Mouse (Mus musculus) urinary bladder, postnatal 25 days (tissue): ENCODE data around the gene Mettl24.

ENCODE experiments used
- DNase-seq: peaks from one replicate; pipeline ENCODE4 v3.0.0; 2022; ENCODE audit warnings: low spot score

Gene Mettl24

DNA sequence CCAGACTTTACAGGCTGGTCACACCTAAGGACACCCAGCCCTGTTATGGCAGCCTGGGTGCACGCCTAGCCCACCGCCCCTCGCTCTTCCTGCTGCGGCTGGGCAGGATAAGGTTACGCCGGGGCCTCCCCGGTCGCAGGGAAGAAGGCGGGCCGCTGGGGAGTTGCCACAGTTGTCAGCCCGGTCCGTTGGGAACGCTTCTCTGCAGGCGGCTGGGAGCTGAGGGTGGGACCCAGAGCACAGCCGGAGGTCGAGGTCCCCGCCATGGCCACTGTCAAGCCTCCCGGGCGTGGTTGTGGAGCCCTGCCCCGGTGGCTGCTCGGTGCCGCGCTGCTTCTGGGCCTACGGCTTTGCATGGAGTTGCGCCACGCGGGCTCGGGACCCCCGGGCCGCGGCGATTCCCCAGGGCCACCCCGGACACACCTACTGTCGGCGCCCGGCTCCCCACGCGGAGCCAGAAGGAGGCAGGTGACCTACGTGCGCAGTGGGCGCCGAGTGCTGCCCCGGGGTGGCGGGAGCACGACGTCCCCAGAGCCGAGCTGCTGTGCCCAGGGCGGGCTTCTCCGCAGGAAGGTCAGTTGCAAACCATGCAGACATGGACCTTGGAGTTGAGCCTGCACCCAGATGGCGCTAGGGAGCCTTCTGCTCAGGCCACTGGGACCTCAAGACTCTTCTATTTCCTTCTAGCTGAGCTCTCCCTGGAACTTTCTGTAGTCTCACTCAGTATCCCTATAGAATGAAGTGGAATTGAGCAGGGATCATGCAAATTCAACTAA is at the start of gene Mettl24:
TSS of gene Mettl24 (plus strand) at position 191 of the 776 bp plus-strand sequence.
- peak; percentile 64 for DNase-seq

DNA sequence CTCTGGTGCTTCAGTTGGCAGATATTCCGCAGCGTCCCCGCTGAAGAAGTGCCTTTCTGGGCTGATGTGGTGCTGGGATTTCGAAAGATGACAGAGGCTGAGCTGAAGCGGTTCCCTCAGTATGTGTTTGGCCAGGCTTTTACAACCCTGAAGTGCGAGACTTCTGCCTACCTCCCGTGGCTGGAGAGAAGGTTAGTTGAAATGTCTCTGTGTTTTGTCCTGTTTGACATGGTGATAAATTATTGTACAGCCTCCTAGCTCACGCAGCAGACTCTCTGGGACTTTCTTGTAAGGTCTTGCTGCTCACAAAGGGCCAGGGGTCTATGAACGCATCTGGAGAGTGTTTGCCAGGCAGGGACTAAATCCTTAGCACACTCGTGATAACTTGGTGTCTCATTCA is 45.8 kb upstream of the Mettl24 start:
- DNase-seq = no peak

DNA sequence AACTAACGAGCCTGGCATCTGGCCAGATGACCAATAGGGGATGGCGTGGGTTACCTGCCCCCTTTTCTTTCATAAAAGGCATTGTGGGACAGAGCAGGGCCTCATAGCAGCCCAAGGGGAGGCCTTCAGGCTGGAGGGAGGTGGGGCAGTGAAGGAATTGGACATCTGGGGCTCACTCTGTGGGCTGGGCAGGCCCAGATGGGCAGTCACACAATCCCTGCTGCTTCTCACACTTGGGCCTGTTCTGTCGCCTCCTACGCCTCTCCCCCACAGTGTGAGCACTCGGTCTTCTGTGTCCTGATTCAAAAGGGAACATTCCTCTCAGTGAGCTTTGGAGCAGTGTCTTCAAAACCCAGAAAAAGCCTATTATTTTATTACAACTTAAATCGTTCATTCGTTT is 44.8 kb upstream of the Mettl24 start:
- no peak for DNase-seq

DNA sequence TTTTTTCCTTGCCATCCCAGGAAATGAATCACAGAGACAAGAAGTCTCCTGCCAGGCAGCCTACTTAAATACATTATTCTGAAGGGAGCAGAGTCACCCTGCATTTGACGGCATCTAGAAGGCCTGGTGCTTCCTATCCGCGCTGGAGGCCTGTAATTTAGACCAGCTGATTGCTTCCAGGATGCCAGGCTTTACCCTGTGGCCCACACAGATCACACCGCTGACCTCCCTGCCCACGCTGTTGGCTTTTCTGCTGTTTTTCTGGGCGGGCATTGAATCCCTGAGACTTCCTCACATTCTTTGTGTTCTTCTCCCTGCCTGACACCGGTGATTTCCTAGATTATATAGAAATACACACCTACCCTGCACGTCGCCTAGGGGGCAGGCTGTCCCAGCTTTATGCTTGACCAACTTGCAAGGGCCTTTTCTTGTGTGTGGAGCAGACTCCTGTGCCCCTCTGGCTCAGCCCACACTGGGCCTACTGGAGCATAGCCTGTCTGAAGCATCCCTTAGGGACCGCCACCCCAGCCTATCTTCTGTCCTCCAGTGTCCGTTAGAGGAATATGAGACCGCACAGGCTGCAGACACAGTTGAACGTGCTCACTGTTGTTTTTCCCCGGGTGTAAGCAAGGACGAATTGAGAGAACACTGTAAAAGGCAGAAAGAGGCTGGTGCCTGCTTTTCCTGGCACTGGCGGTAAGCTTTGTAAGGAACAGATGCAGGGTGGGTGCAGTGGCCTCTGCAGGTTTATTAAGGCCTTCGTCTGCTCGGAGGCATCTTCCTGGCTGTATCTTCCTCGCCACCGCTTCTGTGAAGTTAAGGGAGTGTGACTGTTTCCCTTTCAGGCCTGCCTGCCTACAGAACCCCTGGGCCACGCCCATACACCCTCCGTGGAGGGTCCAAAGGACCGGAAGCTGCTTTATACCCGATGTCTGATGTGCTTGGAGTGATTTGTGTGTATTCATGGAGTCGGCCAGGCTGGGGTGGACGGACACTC is 44.0 kb upstream of the Mettl24 start:
- DNase-seq = no peak

- DNase-seq = no peak
These were observed 42.7 kb upstream of the Mettl24 start for GRCm38 (mm10) chr10:40640406-40640805.

- no peak for DNase-seq
These were observed 41.2 kb upstream of the Mettl24 start for GRCm38 (mm10) chr10:40641901-40642300.

GRCm38 (mm10) chr10:40643126-40643525 is 40.0 kb upstream of the Mettl24 start:
- DNase-seq = no peak

DNA sequence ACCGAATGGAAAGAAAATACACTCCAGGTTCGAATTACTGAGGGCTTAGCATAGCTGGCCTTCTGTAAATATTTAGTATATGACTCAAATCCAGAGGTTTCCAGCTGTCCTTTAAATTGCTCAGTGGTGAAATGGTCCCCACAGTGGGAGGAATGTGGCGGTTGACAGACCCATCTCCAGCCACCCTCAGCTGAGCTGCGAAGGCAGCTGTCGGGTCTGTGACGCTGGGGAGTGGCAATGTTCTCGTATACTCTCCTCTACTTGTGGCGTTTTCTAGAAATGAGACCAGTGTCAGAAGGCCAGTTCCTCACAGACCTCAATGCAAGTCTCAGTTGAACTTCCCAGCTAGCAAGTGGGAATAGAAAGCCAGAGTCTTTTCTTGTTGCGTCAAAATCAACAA is 38.6 kb upstream of the Mettl24 start:
- DNase-seq = no peak

DNA sequence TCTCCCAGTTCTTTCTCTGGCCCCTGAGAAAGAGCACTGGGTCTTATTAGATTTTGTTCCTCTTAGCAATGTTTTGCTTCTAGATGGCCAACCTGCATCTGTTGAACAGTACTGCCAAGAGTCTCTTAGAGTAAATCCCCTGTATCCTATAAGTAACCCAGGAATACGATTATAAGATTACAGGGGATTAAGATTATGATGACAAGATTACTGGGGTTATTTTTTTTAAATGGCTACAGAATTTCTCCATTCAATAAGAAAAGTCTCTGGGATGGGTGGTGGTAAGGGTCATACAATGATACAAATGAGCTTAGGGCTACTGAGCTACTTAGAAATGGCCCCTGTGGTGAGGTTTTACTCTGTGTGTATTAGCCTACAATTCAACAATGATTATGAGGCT is 37.7 kb upstream of the Mettl24 start:
- no peak for DNase-seq

DNA sequence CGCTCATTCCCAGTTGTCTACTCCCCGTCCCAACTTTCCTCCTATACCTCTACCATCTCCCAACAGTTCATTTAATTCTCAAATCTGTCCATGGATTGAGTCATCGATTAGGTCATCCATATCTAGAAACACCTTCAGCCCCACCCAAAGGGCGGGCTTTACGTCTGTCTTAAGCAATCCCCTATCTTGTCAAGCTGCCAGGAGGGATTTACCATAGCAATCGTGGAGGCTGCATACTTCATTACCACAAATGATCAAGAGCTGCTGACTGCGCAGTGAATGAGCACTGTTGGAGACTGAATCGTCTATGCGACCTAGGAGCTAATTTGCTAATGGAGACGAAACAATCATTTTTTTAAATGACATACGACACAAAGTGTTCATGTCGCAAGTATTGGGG is 34.3 kb upstream of the Mettl24 start:
- no peak for DNase-seq

DNA sequence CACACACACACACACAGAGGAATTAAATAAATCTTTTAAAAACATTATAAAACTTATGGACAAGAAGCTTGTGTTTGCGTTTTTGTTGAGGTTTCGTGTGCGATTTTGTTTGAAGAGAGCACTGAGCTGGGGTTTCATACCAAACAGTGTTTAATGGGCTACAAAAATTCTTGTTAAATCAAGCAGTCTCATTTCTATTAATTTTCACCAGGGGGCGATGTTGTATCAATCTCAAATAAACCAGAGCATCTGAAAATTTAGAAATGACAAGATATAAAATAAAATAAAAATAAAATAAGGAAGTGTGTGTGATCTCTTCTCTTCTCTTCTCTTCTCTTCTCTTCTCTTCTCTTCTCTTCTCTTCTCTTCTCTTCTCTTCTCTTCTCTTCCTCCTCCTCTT is 33.4 kb upstream of the Mettl24 start:
- DNase-seq = no peak

DNA sequence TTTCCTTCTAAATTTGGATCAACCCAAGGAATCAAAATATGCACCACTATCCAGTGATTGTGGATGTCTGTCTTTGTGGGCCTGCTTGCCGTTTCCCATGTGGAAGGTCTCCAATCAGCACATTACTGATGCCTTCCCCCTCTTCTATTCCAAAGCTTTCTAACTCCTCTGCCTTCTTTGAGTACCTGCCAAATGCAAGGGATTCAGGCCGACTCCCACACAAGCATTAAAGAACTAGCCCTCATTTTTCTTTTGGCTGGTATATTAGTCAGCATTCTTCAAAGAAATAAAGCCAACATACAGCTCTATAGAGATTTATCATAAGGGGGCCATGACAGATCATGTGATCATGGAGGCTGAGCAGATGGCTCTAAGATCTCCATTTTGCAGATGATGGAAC is 31.4 kb upstream of the Mettl24 start:
- DNase-seq = no peak

DNA sequence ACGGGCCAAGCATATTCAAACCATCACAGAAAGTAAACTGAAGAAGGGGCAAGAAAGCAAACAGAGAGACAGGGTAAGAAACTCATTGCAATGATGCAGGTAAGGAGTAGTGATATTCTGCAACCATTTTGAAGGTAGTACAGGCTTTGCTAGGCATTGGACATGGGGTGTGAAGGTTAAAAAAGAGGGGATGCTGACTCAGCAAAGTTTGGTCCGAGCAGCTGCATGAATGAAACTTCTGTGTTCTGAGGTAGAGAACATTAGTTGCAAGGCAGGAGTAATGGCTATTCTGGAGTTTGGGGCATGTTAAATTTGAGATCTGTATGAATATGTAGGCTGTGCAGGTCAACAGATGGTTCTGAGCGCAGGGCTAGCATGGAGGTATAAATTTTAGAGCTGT is 17.8 kb upstream of the Mettl24 start:
- DNase-seq = no peak

- DNase-seq = no peak
These were observed 16.1 kb upstream of the Mettl24 start for GRCm38 (mm10) chr10:40666943-40667342.

- no peak for DNase-seq
These were observed 14.4 kb upstream of the Mettl24 start for GRCm38 (mm10) chr10:40668640-40669039.

DNA sequence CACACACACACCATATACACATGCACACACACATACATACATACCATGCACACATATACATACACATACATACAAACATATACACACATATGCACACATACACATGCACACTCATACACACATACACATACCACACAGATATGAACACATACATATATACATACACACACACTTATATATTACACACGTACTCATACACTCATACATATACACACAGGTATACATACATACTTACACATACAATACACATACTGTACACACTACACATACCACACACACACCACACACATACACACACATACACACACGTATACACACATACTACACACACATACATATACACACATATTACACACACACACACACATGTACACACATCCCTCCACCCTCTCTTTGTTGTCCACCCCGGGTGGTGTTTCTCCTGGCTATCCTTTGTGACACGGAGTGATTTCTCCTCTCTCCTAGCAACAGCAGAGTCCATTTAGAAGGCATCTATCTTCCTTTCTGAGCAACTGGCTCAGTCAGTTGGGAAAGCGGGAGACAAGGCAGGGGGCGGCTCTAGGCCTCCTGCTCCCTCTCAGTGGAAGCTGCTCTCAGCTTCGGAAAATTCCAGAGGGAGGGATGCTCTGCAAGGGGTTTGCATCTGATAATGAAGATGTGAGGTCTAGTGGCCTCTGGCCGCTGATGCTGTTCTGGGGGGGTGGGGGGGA is 10.3 kb upstream of the Mettl24 start:
- no peak for DNase-seq

DNA sequence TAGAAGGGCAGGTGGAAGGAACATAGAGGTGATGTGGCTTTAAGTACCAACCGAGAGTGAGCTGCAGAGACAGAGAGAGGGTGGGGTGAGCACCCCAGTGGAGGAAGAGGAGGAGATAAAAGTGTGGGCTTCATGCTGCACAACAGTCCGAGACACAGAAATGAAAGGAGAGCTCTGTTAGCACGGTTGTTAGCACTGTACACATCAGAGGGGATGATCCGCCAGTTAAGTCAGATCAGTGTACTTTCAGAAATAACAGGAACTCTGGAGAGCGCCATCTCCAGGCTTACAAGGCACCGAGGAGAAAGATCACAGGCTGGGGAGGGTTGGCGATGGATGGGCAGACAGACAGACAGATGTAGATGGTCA is 9.8 kb upstream of the Mettl24 start:
- no peak for DNase-seq

- DNase-seq = no peak
These were observed 8.9 kb upstream of the Mettl24 start for GRCm38 (mm10) chr10:40674151-40674550.

- no peak for DNase-seq
These were observed 7.2 kb upstream of the Mettl24 start for GRCm38 (mm10) chr10:40675921-40676320.

DNA sequence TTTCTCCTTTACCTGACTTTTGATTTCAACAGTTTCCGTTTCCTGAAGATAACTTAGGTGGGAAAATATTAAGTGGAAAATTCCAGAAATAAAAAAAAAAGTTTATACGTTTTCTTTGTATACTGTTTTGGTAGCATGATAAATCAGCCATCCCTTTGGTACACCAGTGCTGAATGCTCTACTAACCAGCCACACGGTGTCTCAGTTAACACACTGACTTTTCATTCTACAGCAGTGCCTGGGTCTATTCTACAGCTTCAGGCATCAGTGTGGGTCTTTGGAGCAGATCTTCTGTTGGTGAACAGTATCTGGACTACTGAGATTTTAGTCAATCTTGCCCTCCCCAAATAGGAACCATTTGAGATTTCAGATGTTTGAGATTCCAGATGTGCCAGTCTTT is 4.6 kb upstream of the Mettl24 start:
- DNase-seq = no peak

- no peak for DNase-seq
These were observed 612 bp upstream of the Mettl24 start for GRCm38 (mm10) chr10:40682470-40682869.

GRCm38 (mm10) chr10:40683868-40684253 is 779 bp downstream of the Mettl24 start:
- no peak for DNase-seq

- no peak for DNase-seq
These were observed 1.2 kb downstream of the Mettl24 start for GRCm38 (mm10) chr10:40684326-40684725.
